Mouse (Mus musculus) neural tube, embryonic 12.5 days (tissue): ENCODE results near the gene Prpf40b. TPM values are rescaled to one million over a fixed set of nuclear protein-coding genes. Genes with fewer than 3 reads are reported as not detected.
A peak's percentile ranks its signal among the peaks of the same experiment; 100 is the strongest.

Experiments used
- ATAC-seq: fragments of 200-750 bp; cut with Nextera tagmentation; 2 replicates; pipeline ENCODE4 v1.8.0; 2017; ENCODE audit warnings: low read depth, mild to moderate bottlenecking, moderate TSS enrichment, moderate library complexity; ENCODE audit not compliant: low FRiP score
- H3K27ac ChIP-seq: fragments of 300-500 bp; sonication (generic); 2 replicates; pipeline ENCODE4 v1.5.1; 2016
- H3K27me3 ChIP-seq: fragments of 300-500 bp; sonication (generic); replicated peaks from 2 replicates; pipeline ENCODE4 v1.6.1; 2016; ENCODE audit warnings: mild to moderate bottlenecking
- H3K36me3 ChIP-seq: fragments of 300-500 bp; sonication (generic); 2 replicates; pipeline ENCODE4 v1.6.1; 2016; ENCODE audit warnings: mild to moderate bottlenecking
- H3K4me1 ChIP-seq: fragments of 300-500 bp; sonication (generic); 2 replicates; pipeline ENCODE4 v1.6.1; 2016
- H3K4me2 ChIP-seq: fragments of 300-500 bp; sonication (generic); replicated peaks from 2 replicates; pipeline ENCODE4 v1.6.1; 2016; ENCODE audit warnings: mild to moderate bottlenecking
- H3K4me3 ChIP-seq: fragments of 300-500 bp; sonication (generic); 2 replicates; pipeline ENCODE4 v1.5.1; 2016
- H3K9ac ChIP-seq: fragments of 300-500 bp; sonication (generic); 2 replicates; pipeline ENCODE4 v1.6.1; 2016; ENCODE audit warnings: mild to moderate bottlenecking
- H3K9me3 ChIP-seq: fragments of 300-500 bp; sonication (generic); 2 replicates; pipeline ENCODE4 v1.6.1; 2016; ENCODE audit warnings: mild to moderate bottlenecking
- WGBS: fragments of 180-500 bp; shearing (Covaris S2); methylation state at CpG from one replicate; pipeline ENCODE4 v1.1.7; 2016; 5-methylcytosine and 5-hydroxymethylcytosine counted together
- polyA plus RNA-seq: library from polyadenylated mRNA; unstranded; fragments of >200 nt; fragmentation: Nextera tagmentation; extraction: Ambion mirVana; gene quantifications from 2 replicates; pipeline ENCODE4 v1.2.1, GENCODE M21; 2016

Gene Prpf40b
- polyA plus RNA-seq, 1 experiment from 2014 or later: 77.0 TPM

DNA sequence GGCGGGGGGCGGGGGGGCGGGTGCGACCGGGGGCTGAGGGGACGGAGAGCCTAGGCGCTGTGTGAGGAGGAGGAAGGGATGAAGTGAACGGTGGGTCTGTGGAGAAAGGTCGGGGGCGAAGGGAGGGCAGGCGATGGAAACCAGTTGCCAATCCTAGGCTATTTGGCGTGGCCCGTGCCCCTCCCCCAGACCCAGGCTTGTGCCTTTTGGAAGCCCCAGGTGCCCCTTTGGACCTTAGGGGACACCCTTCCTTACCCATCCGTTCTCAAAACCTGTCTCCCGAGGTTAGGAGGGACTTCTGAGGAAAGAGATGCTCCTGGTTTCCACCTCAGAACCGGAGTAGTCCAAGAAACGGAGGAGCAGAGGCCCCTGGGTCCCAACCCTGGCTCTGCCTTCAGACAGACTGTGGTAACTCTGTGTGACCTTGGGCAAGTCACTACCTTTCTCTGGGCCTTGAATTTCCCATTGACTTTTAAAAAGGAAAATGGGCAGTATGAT lies 646 bp downstream of the Prpf40b start, which contains the start of gene Fam186b:
TSS of gene Fam186b (minus strand) at position 405 of the 498 bp plus-strand sequence.
- 1% methylated on average over 10 of the region's 17 CpGs for WGBS
- H3K4me1 ChIP-seq: peaks cover 13% of the 10 kb centered on the region
- peak; percentile 79 for ATAC-seq
- H3K27ac ChIP-seq: peak within 1 kb of the TSS; percentile 77
- peak within 1 kb of the TSS; percentile 69 for H3K4me2 ChIP-seq
- peak within 1 kb of the TSS; percentile 76 for H3K9ac ChIP-seq
- no peaks in the 10 kb centered on the region for H3K9me3 ChIP-seq
- H3K4me3 ChIP-seq: peak within 1 kb of the TSS; percentile 73
- H3K27me3 ChIP-seq: no peaks in the 10 kb centered on the region
- no peaks in the 10 kb centered on the region for H3K36me3 ChIP-seq

DNA sequence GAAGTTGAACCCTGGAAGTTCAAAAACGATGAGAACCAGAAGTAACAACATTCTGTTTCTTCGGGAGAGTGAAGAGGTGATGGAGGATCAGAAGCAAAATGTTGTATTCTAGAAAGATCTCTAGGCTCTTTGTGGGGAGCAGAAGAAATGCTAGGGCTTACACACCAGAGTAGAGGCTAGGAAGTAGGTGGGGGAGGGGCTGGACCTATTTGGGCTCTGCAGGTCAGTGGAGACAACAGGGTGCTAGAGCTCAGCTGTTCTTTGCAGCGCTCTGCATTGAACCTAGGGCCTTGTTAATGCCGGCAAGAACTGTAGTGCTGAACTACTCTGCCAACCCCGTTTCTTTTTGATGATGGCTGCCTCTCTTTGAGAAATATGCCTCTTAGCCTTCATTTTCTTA lies 1.3 kb downstream of the Prpf40b start:
- Histone ChIP-seq H3K9me3 (no peaks in the 10 kb centered on the region), H3K9ac (no peak overlapping the region), H3K4me3 (peak overlapping the region; percentile 73; the same call in 1 of the 2 replicates), H3K4me2 (peak overlapping the region; percentile 69), H3K4me1 (peaks cover 13% of the 10 kb centered on the region), H3K27me3 (no peaks in the 10 kb centered on the region), H3K36me3 (no peaks in the 10 kb centered on the region), H3K27ac (no peak overlapping the region)
- ATAC-seq: no peak
- 40% methylated on average over 5 of the region's 5 CpGs for WGBS

DNA sequence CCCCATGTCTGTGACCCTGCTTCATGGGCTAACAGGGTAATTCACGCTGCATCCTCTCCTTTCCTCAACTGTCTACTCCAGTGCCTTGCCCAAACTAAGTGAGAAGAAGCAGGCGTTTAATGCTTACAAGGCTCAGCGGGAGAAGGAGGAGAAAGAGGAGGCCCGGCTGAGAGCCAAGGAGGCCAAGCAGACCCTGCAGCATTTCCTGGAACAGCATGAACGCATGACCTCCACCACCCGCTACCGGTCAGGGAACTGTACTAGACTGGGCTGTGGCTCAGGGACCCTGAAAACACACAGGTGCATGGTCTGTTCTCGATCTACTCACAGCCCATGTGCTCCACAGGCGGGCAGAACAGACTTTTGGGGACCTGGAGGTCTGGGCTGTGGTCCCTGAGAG lies 12.6 kb downstream of the Prpf40b start:
- H3K4me2 ChIP-seq: no peak overlapping the region
- H3K9ac ChIP-seq: no peak overlapping the region
- 94% methylated on average over 9 of the region's 9 CpGs for WGBS
- H3K27me3 ChIP-seq: no peaks in the 10 kb centered on the region
- no peaks in the 10 kb centered on the region for H3K4me1 ChIP-seq
- ATAC-seq: no peak
- no peak overlapping the region for H3K27ac ChIP-seq
- H3K36me3 ChIP-seq: peaks cover 83% of the 10 kb centered on the region
- H3K4me3 ChIP-seq: no peak overlapping the region
- H3K9me3 ChIP-seq: no peaks in the 10 kb centered on the region

DNA sequence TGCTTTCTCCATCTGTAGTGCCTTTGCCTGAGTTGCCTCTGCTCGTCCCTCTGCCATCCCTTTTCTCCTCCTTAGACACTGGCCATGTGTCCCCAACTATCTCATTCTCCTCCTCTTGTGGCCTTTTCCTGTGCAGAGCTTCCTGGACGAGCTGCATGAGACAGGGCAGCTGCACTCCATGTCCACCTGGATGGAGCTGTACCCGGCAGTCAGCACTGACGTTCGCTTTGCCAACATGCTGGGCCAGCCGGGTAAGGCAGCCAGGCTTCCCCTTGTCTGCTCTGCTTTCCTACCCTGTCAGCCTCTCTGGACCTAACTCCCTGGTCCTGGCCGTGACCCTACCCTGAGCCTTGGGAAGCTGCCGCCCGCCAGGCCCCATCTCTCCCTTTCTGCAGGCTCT lies 14.7 kb downstream of the Prpf40b start:
- ATAC-seq: no peak
- H3K4me3 ChIP-seq: no peak overlapping the region
- H3K27ac ChIP-seq: no peak overlapping the region
- no peak overlapping the region for H3K4me2 ChIP-seq
- no peaks in the 10 kb centered on the region for H3K9me3 ChIP-seq
- H3K9ac ChIP-seq: no peak overlapping the region
- H3K27me3 ChIP-seq: no peaks in the 10 kb centered on the region
- WGBS: 94% methylated on average over 9 of the region's 9 CpGs
- H3K36me3 ChIP-seq: peaks cover 94% of the 10 kb centered on the region
- no peaks in the 10 kb centered on the region for H3K4me1 ChIP-seq

DNA sequence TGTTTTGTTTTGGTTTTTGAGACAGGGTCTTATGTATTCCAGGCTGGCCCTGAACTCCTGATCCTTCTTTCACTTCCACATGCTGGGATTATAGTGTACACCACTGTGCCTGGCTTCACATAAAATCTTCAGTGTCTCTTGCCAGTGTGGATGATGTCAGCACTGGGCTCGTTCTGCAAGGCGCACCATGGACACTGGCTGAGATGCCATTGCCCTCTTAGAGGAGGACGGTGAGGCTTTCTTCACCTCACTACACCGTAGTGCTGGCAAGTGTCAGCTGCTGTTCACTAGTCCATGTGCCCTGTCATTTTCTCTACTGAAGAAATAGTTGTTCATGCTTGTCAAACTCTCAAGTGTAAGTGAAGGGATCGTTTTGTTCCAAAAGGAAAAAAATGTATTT lies 15.7 kb downstream of the Prpf40b start:
- WGBS: 96% methylated on average over 5 of the region's 5 CpGs
- no peak overlapping the region for H3K27ac ChIP-seq
- no peaks in the 10 kb centered on the region for H3K4me1 ChIP-seq
- ATAC-seq: no peak
- no peaks in the 10 kb centered on the region for H3K9me3 ChIP-seq
- H3K27me3 ChIP-seq: no peaks in the 10 kb centered on the region
- H3K4me2 ChIP-seq: no peak overlapping the region
- H3K4me3 ChIP-seq: no peak overlapping the region
- no peak overlapping the region for H3K9ac ChIP-seq
- H3K36me3 ChIP-seq: peaks cover 94% of the 10 kb centered on the region

DNA sequence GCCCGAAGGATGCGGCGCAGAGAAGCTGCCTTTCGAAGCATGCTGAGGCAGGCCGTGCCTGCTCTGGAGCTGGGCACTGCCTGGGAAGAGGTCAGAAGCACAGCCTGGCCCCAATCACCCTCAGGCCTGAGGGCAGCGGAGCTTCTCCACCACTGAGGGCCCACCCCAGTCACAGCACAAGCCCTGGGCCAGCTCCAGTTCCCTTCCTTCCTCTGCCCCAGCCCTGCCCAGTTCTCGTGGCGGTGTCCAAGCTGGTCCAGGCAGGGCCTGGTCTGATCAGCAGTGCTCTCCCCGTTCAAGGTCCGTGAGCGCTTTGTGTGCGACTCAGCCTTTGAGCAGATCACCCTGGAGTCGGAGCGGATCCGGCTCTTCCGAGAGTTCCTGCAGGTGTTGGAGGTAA lies 20.0 kb downstream of the Prpf40b start:
- Histone ChIP-seq H3K4me3 (no peak overlapping the region), H3K4me1 (no peaks in the 10 kb centered on the region), H3K4me2 (no peak overlapping the region), H3K9ac (no peak overlapping the region), H3K9me3 (no peaks in the 10 kb centered on the region), H3K27ac (no peak overlapping the region), H3K27me3 (no peaks in the 10 kb centered on the region), H3K36me3 (peaks cover 89% of the 10 kb centered on the region)
- ATAC-seq: no peak
- WGBS: 94% methylated on average over 16 of the region's 16 CpGs

DNA sequence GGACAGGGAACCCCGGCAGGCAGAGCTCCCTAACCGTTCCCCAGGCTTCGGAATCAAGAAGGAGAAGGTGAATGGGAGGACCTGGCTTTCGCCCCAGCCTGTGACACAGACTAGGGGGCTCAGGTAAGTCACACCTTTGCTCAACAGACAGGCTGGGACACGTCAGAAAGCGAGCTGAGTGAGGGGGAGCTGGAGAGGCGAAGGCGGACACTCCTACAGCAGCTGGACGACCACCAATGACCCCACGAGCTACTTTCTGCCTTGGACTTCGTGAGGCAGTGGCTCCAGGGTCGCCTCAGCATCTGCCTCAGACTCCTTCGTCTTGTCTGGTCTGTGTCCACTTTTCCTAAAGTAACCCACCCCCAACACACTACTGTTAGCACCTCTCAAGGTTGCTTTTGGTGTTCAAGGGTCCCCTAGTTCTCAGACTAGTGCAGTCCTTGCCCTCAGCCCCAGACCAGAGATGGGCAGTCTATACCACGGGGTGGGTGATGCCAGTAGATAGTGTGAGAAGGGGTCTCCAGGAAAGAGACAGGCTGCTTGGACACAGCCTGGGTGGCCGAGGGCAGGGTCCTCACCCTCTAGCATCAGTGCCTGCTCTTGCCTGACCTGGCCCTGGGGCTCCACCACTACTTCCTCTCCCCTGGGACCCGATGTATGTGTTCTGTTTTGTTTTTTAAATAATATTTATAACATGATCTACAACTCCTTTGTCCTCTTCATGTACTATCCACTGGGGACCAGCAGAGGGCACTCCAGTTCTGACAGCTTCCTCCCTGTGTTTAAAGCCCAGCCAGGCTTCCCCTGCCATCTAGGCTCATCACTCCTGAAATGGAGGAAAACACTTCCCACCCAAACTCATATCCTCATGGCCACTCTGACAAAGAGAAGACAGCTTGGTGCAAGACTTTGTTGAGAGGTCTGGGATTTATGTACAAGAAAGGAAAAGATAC lies 21.7 kb downstream of the Prpf40b start:
- 82% methylated on average over 16 of the region's 16 CpGs for WGBS
- H3K27me3 ChIP-seq: no peaks in the 10 kb centered on the region
- no peak overlapping the region for H3K4me3 ChIP-seq
- H3K36me3 ChIP-seq: peaks cover 91% of the 10 kb centered on the region
- 0 out of 2 replicates have a peak overlapping the region, but pooled peaks have one; percentile 13 for H3K9ac ChIP-seq
- H3K4me1 ChIP-seq: no peaks in the 10 kb centered on the region
- H3K27ac ChIP-seq: peak overlapping the region; percentile 53; the same call in 1 of the 2 replicates
- no peak overlapping the region for H3K4me2 ChIP-seq
- peak; percentile 55; the same call in 1 of the 2 replicates for ATAC-seq
- no peaks in the 10 kb centered on the region for H3K9me3 ChIP-seq

DNA sequence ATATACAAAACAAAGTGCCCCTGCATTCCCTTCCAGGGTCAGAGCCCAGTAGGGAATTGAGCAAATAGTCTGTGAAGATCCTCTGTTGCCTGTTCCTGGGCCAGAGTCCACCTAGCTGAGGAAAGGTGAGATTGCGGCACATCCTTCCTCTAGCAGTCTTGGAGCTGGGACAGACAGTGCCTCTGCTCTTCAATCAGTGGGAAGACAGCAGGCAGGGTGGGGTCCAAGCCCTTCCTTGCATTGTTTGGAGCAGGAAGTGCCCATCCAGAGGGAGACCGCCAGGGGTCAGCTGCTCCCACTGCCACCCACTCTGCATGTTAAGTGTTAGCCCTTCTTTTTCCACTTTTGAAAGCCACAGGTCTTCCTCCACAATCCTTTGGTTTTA lies 22.4 kb downstream of the Prpf40b start:
- ATAC-seq: peak; percentile 14; the same call in 1 of the 2 replicates
- H3K36me3 ChIP-seq: peaks cover 91% of the 10 kb centered on the region
- 78% methylated on average over 2 of the region's 2 CpGs for WGBS

DNA sequence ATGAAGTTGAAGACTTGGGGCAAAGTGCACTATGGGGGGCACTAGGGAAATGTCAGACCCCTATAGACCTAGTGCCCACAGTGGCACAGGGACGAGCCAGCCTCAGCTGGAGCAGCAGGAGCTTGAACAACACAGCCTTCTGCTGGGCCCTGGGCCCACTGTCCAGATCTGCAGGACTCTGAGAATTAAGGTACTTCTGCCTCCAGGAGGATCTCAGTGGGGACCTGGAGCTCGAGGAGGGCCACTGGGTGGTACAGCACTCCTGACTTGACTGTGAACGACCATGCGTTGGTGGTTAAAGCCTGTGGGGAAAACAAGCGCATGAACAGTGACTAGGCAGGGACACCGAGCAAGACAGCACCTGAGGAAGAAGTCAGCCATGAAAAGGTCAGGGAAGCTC lies 23.2 kb downstream of the Prpf40b start:
- H3K36me3 ChIP-seq: peaks cover 96% of the 10 kb centered on the region

More for the DNA sequence above, 22.4 kb downstream of the Prpf40b start:
- Histone ChIP-seq H3K27me3 (no peaks in the 10 kb centered on the region), H3K9ac (no peak overlapping the region), H3K27ac (peak overlapping the region; percentile 9; the same call in 1 of the 2 replicates), H3K9me3 (no peaks in the 10 kb centered on the region), H3K4me2 (no peak overlapping the region), H3K4me3 (no peak overlapping the region), H3K4me1 (no peaks in the 10 kb centered on the region)

DNA sequence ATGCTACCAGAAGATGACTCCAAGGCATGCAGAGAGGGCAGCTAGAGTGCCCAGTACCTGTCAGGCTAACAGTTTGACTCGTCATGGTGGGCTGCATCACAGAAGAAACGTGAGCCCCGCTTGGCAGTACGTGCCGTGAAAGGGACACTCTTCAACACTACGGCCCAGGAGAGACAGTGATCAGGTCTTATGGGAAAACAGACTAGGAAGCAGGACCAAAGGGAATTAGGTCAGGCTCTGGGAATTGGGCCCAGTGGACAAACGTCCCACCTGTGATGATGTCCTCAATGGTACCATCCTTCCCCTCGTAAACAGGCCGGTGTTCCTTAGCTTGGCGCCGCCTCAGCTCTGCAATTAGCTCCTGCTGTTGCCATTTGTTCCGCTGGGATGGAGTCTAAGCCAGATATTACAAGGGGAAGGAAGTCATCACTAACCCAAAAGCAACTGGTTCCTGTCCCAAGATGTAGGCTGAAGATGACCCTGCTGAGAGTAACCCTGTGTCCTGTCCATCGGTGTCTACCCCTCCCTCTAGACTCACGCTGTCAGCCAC lies 24.0 kb downstream of the Prpf40b start:
- WGBS: 83% methylated on average over 14 of the region's 14 CpGs

More for the DNA sequence above, 23.2 kb downstream of the Prpf40b start:
- no peaks in the 10 kb centered on the region for H3K27me3 ChIP-seq
- no peak overlapping the region for H3K27ac ChIP-seq
- no peak overlapping the region for H3K4me3 ChIP-seq
- H3K4me2 ChIP-seq: no peak overlapping the region
- H3K9ac ChIP-seq: no peak overlapping the region
- H3K9me3 ChIP-seq: no peaks in the 10 kb centered on the region
- no peak for ATAC-seq
- 95% methylated on average over 6 of the region's 6 CpGs for WGBS
- H3K4me1 ChIP-seq: no peaks in the 10 kb centered on the region

DNA sequence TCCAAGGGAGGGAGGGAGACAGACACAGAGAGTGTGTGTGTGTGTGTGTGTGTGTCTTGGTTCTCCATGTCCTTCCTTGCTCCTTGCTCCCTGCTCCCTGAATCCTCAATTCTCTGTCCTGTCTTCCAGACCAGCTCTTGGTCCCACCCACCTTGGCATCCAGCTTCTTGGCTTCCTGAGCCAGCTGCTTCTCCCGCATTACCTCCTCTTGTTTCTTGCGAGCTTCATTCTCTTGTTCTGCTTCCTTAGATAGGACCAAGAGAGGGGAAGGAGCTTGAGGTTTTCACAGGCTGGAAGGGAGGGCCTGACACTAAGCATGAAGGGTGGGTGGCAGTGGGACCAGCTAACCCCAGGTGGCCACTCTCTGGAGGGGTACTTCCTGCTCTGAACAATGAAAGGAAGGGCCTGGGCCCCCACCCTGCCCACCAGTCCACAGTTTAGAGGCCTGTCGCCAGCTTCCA lies 24.6 kb downstream of the Prpf40b start:
- no peak overlapping the region for H3K27ac ChIP-seq
- H3K27me3 ChIP-seq: no peaks in the 10 kb centered on the region
- no peaks in the 10 kb centered on the region for H3K4me1 ChIP-seq
- no peak overlapping the region for H3K4me2 ChIP-seq
- H3K36me3 ChIP-seq: peaks cover 93% of the 10 kb centered on the region
- no peak for ATAC-seq
- 75% methylated on average over 3 of the region's 3 CpGs for WGBS
- no peak overlapping the region for H3K4me3 ChIP-seq
- no peaks in the 10 kb centered on the region for H3K9me3 ChIP-seq
- H3K9ac ChIP-seq: no peak overlapping the region

More for the DNA sequence above, 24.0 kb downstream of the Prpf40b start:
- no peaks in the 10 kb centered on the region for H3K27me3 ChIP-seq
- peaks cover 94% of the 10 kb centered on the region for H3K36me3 ChIP-seq
- no peak overlapping the region for H3K4me3 ChIP-seq
- no peaks in the 10 kb centered on the region for H3K9me3 ChIP-seq
- no peak overlapping the region for H3K27ac ChIP-seq
- no peaks in the 10 kb centered on the region for H3K4me1 ChIP-seq
- ATAC-seq: no peak
- H3K9ac ChIP-seq: no peak overlapping the region
- no peak overlapping the region for H3K4me2 ChIP-seq

DNA sequence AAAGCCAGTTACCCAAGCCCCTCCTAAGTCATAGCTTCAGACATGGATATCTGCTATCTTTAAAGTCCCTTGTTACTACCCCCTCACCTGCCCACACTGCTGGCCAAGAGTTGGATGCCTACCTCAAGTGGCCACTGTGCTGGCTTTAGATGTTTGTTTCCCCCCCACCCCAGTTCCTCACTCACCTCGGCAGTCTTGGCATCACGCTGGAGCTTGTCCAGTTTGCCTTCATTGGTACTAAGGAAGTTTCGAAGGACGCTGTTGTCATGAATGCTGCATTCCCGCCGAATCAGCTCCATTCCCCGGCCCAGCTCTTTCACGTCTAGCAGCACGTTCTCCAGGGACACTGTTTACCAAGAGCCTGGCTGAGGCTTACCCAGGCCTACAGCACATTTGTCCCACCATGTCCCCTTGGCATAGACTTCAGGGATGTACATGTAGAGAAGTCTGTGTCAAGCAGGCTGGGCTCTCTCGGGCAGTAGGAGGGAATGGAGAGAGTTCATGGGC lies 25.3 kb downstream of the Prpf40b start:
- Histone ChIP-seq H3K36me3 (peaks cover 89% of the 10 kb centered on the region), H3K4me2 (no peak overlapping the region)
- no peak for ATAC-seq

More for the DNA sequence above, 25.3 kb downstream of the Prpf40b start:
- Histone ChIP-seq H3K4me1 (no peaks in the 10 kb centered on the region), H3K27me3 (no peaks in the 10 kb centered on the region), H3K9ac (no peak overlapping the region), H3K27ac (no peak overlapping the region), H3K4me3 (no peak overlapping the region), H3K9me3 (no peaks in the 10 kb centered on the region)
- 84% methylated on average over 10 of the region's 10 CpGs for WGBS
